Mouse (Mus musculus) embryonic fibroblast, embryonic 13.5 days (primary cell): Measurements from ENCODE around the gene Rassf10.

Source experiments
- CTCF ChIP-seq: IDR thresholded peaks from 2 replicates; pipeline ENCODE4 v1.5.1; 2011; ENCODE audit warnings: mild to moderate bottlenecking, control low read depth, low read length, moderate library complexity, borderline replicate concordance; ENCODE audit not compliant: insufficient read depth
- POLR2A ChIP-seq: IDR thresholded peaks from 2 replicates; pipeline ENCODE4 v1.6.1; 2011; ENCODE audit warnings: low read depth, mild to moderate bottlenecking, control low read depth, low read length, moderate library complexity

DNA sequence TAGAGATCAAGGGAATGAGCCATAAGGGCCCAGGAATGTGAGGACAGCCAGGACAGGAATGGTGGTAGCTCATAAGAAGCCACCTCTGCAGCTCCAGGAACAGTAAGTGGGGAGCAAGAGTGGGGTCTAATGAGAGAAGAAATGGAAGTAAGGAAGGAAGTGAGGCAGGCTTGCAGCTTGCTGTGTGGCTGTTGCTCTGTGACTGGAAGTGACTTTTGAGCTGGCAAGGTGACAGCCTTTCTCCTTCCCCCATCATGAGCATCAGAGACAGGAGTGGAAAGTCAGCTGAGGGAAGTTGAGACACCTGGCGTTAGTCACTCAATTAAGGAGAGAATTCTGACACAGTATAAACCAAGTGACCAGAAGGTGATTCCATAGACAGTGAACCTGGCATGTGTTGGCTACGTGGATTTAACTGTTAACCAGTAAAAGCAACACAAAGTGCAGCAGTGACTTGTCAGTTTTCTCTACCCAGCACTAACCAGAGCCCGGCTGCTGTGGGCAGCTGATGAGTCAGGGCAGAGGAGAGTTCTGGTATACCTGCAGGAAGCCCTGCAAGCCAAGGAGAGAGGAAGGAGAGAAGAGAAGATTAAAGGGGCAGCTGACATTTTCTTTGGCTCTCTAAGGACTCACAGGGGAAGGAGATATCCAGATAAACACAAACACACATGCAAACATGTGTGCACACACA lies 49.9 kb downstream of the Rassf10 start:
- TF ChIP-seq POLR2A (no peak), CTCF (no peak)
